Mouse (Mus musculus) CH12.LX (cell line): ENCODE measurements at regions not wholly inside any gene's neighbourhood (a gene's known extent, or its start where the extent isn't known, plus 50 kb on each side); places are given as distances from the start of the nearest gene placed in this dataset.

Source experiments
- DNase-seq: peaks from one replicate; pipeline ENCODE4 v3.0.0-alpha.2; 2013; ENCODE audit errors: extremely low read depth
- H3K27ac ChIP-seq: 2 replicates; pipeline ENCODE4 v1.5.1; 2012; ENCODE audit warnings: low read depth, mild to moderate bottlenecking, control low read depth, moderate library complexity; ENCODE audit not compliant: insufficient read depth
- H3K27me3 ChIP-seq: replicated peaks from 2 replicates; pipeline ENCODE3; 2012; ENCODE audit warnings: inconsistent platforms
- H3K36me3 ChIP-seq, 2 experiments: replicated peaks in 1 of 2; 2 replicates each; pipeline versions ENCODE3 to v1.6.1; 2012; ENCODE audit warnings: inconsistent platforms in 1 of 2, low read length in 1 of 2, mild to moderate bottlenecking in 1 of 2, mixed read lengths in 1 of 2, moderate library complexity in 1 of 2; ENCODE audit not compliant: control insufficient read depth in 1 of 2, insufficient read depth in 1 of 2
- H3K4me1 ChIP-seq, 2 experiments: 2 replicates each; pipeline ENCODE4 v1.6.1; 2012; ENCODE audit warnings: inconsistent platforms in 1 of 2, moderate library complexity in 1 of 2; ENCODE audit not compliant: insufficient read depth in 2 of 2, control insufficient read depth in 1 of 2
- H3K4me2 ChIP-seq: 2 replicates; pipeline ENCODE4 v1.6.1; 2012; ENCODE audit warnings: low read depth, mild to moderate bottlenecking, control low read depth; ENCODE audit not compliant: poor library complexity, insufficient read depth, severe bottlenecking
- H3K4me3 ChIP-seq, 3 experiments: fragments of 150-350 bp in 1 of 3; sonication (generic) in 1 of 3; replicated peaks in 1 of 3; 2 replicates each; pipeline versions ENCODE3 to v1.5.1; 2011 to 2012; ENCODE audit warnings: low read depth in 2 of 3, low read length in 2 of 3, mild to moderate bottlenecking in 2 of 3, moderate library complexity in 2 of 3, control low read depth in 1 of 3, improper control_type of control experiment in 1 of 3, inconsistent platforms in 1 of 3, mixed read lengths in 1 of 3; ENCODE audit not compliant: poor library complexity in 1 of 3
- H3K79me2 ChIP-seq: replicated peaks from 2 replicates; pipeline ENCODE4 v1.6.1; 2012; ENCODE audit warnings: mild to moderate bottlenecking, moderate library complexity; ENCODE audit not compliant: control insufficient read depth, poor library complexity, insufficient read depth, severe bottlenecking; ENCODE audit errors: extremely low read depth
- H3K9ac ChIP-seq: 2 replicates; pipeline ENCODE4 v1.6.1; 2012; ENCODE audit warnings: low read depth, mild to moderate bottlenecking, control low read depth, moderate library complexity; ENCODE audit not compliant: insufficient read depth
- H3K9me3 ChIP-seq: replicated peaks from 2 replicates; pipeline ENCODE3; 2012; ENCODE audit warnings: low read length, inconsistent platforms, mixed read lengths
- BHLHE40 ChIP-seq: IDR thresholded peaks from 2 replicates; pipeline ENCODE4 v1.6.1; 2011; ENCODE audit warnings: mild to moderate bottlenecking, low read depth, low read length, improper control_type of control experiment
- CHD2 ChIP-seq: IDR thresholded peaks from 2 replicates; pipeline ENCODE4 v1.6.1; 2011; ENCODE audit warnings: low read length, improper control_type of control experiment
- ELF1 ChIP-seq: IDR thresholded peaks from 2 replicates; pipeline ENCODE4 v1.6.1; 2014; ENCODE audit warnings: low read depth, mild to moderate bottlenecking, inconsistent platforms, low read length, improper control_type of control experiment
- GABPA ChIP-seq: IDR thresholded peaks from 2 replicates; pipeline ENCODE4 v1.6.1; 2012; ENCODE audit warnings: low read depth, low read length, improper control_type of control experiment, inconsistent platforms; ENCODE audit not compliant: insufficient replicate concordance
- IRF4 ChIP-seq: IDR thresholded peaks from 2 replicates; pipeline ENCODE4 v1.6.1; 2014; ENCODE audit warnings: low read depth, mild to moderate bottlenecking, inconsistent platforms, low read length, improper control_type of control experiment
- JUN ChIP-seq: IDR thresholded peaks from 2 replicates; pipeline ENCODE4 v1.6.1; 2011; ENCODE audit warnings: low read depth, mild to moderate bottlenecking, low read length, improper control_type of control experiment, moderate library complexity; ENCODE audit not compliant: insufficient read depth
- JUND ChIP-seq: conservative IDR thresholded peaks from 2 replicates; pipeline ENCODE4 v1.6.1; 2011; ENCODE audit warnings: low read depth, low read length, improper control_type of control experiment
- MAFK ChIP-seq: IDR thresholded peaks from 2 replicates; pipeline ENCODE4 v1.6.1; 2011; ENCODE audit warnings: low read length, improper control_type of control experiment; ENCODE audit not compliant: insufficient replicate concordance
- MAX ChIP-seq: IDR thresholded peaks from 2 replicates; pipeline ENCODE4 v1.6.1; 2011; ENCODE audit warnings: low read length, improper control_type of control experiment
- MEF2A ChIP-seq: IDR thresholded peaks from 2 replicates; pipeline ENCODE4 v1.6.1; 2014; ENCODE audit warnings: low read depth, mild to moderate bottlenecking, inconsistent platforms, low read length, improper control_type of control experiment, borderline replicate concordance
- MXI1 ChIP-seq: IDR thresholded peaks from 2 replicates; pipeline ENCODE4 v1.6.1; 2011; ENCODE audit warnings: mild to moderate bottlenecking, low read depth, low read length, improper control_type of control experiment
- MYC ChIP-seq: IDR thresholded peaks from 2 replicates; pipeline ENCODE4 v1.6.1; 2011; ENCODE audit warnings: low read depth, mild to moderate bottlenecking, improper control_type of control experiment, low read length
- NRF1 ChIP-seq: IDR thresholded peaks from 2 replicates; pipeline ENCODE4 v1.6.1; 2014; ENCODE audit warnings: low read depth, mild to moderate bottlenecking, inconsistent platforms, low read length, improper control_type of control experiment, moderate library complexity
- POLR2A ChIP-seq: IDR thresholded peaks from 2 replicates; pipeline ENCODE4 v1.6.1; 2011; ENCODE audit warnings: low read depth, mild to moderate bottlenecking, improper control_type of control experiment, low read length
- POLR2AphosphoS2 ChIP-seq: IDR thresholded peaks from 2 replicates; pipeline ENCODE4 v1.6.1; 2011; ENCODE audit warnings: low read depth, low read length, improper control_type of control experiment
- TBP ChIP-seq: conservative IDR thresholded peaks from 2 replicates; pipeline ENCODE4 v1.6.1; 2011; ENCODE audit warnings: low read depth, low read length, improper control_type of control experiment
- UBTF ChIP-seq: IDR thresholded peaks from 2 replicates; pipeline ENCODE4 v1.6.1; 2012; ENCODE audit warnings: low read depth, mild to moderate bottlenecking, inconsistent platforms, low read length, improper control_type of control experiment, moderate library complexity
- USF1 ChIP-seq: IDR thresholded peaks from 2 replicates; pipeline ENCODE4 v1.6.1; 2014; ENCODE audit warnings: low read depth, mild to moderate bottlenecking, inconsistent platforms, low read length, improper control_type of control experiment
- USF2 ChIP-seq: conservative IDR thresholded peaks from 2 replicates; pipeline ENCODE4 v1.6.1; 2011; ENCODE audit warnings: low read depth, low read length, improper control_type of control experiment
- ZC3H11A ChIP-seq: IDR thresholded peaks from 2 replicates; pipeline ENCODE4 v1.6.1; 2012; ENCODE audit warnings: low read depth, mild to moderate bottlenecking, inconsistent platforms, low read length, improper control_type of control experiment
- ZKSCAN1 ChIP-seq: IDR thresholded peaks from 2 replicates; pipeline ENCODE4 v1.6.1; 2012; ENCODE audit warnings: low read depth, inconsistent platforms, low read length, improper control_type of control experiment, borderline replicate concordance
- ZMIZ1 ChIP-seq: IDR thresholded peaks from 2 replicates; pipeline ENCODE4 v1.6.1; 2012; ENCODE audit warnings: low read depth, mild to moderate bottlenecking, inconsistent platforms, low read length, improper control_type of control experiment
- dilution Hi-C: fragments of 300-500 bp; cut with MboI; formaldehyde crosslinking; loops from 2 replicates; pipeline ENCODE4 v1.14.3; 2020; ENCODE audit warnings: low sequenced_read_pairs; ENCODE audit not compliant: extremely low pct_unique_long_range_greater_than_20kb, extremely low pct_ligation_motif_present
- in situ Hi-C: fragments of 300-500 bp; cut with MboI; formaldehyde crosslinking; loops from 3 replicates; pipeline ENCODE4 v1.14.3; 2019; ENCODE audit warnings: low sequenced_read_pairs, low pct_ligation_motif_present, low pct_unique_long_range_greater_than_20kb, mixed read lengths

GRCm38 (mm10) chr9:17816730-17817403 is 475.1 kb upstream of the Chordc1 start:
- Histone ChIP-seq H3K4me2 (no peak overlapping the region), H3K79me2 (no peaks in the 10 kb centered on the region), H3K4me3 (no peak overlapping the region), H3K9ac (no peak overlapping the region), H3K27ac (no peak overlapping the region), H3K4me1 (no peaks in the 10 kb centered on the region), H3K36me3 (no peaks in the 10 kb centered on the region), H3K27me3 (no peaks in the 10 kb centered on the region), H3K9me3 (no peaks in the 10 kb centered on the region)
- in situ Hi-C loops (no loop called here), dilution Hi-C loops (no loop called here)
- TF ChIP-seq POLR2AphosphoS2 (no peak), BHLHE40 (no peak), POLR2A (no peak), IRF4 (no peak), MAX (no peak), JUND (no peak), ZMIZ1 (no peak), ZC3H11A (no peak)
- DNase-seq: no peak

- H3K79me2 ChIP-seq: no peaks in the 10 kb centered on the region
- TF ChIP-seq MXI1 (no peak), ZMIZ1 (no peak), JUN (no peak), CHD2 (no peak), MAFK (no peak), UBTF (no peak), POLR2A (no peak), NRF1 (no peak), ZKSCAN1 (no peak), MYC (no peak), GABPA (no peak), ELF1 (no peak), TBP (no peak), USF1 (no peak), USF2 (no peak), MEF2A (no peak), BHLHE40 (no peak)
- H3K27ac ChIP-seq: no peak overlapping the region
- no peaks in the 10 kb centered on the region for H3K27me3 ChIP-seq
- H3K4me2 ChIP-seq: no peak overlapping the region
- no peaks in the 10 kb centered on the region for H3K9me3 ChIP-seq
- H3K9ac ChIP-seq: no peak overlapping the region
- H3K4me3 ChIP-seq: no peak overlapping the region
- no peak for DNase-seq
- H3K36me3 ChIP-seq: no peaks in the 10 kb centered on the region
- dilution Hi-C loops: no loop called here
- H3K4me1 ChIP-seq: no peaks in the 10 kb centered on the region
- in situ Hi-C loops: no loop called here
Measured at GRCm38 (mm10) chr9:17817404-17817736, 474.6 kb upstream of the Chordc1 start.
